Mouse (Mus musculus) erythroid progenitor cell, adult 5-6 weeks (primary cell): ENCODE measurements around the gene Olfr99. TPM values are rescaled to one million over a fixed set of nuclear protein-coding genes. Genes with fewer than 3 reads are reported as not detected.
"Not testable (repeated sequence)": the region's sequence is repeated elsewhere in the genome, so short reads cannot be mapped to it uniquely, and the experiment has no call there.

Experiments
- ATAC-seq: replicated peaks from 2 replicates; pipeline ENCODE4 v1.8.0; 2016; ENCODE audit warnings: moderate number of reproducible peaks, mild to moderate bottlenecking, moderate TSS enrichment, inconsistent platforms; ENCODE audit not compliant: poor library complexity, low FRiP score, severe bottlenecking
- total RNA-seq, 2 experiments: library from RNA; stranded (forward) in 1 of 2; stranded (reverse) in 1 of 2; fragments of 150-400 nt in 1 of 2; fragments of 186-747, 209-891 nt in 1 of 2; gene quantifications; 2 replicates each; pipeline versions ENCODE4 v1.2.3 to v1.2.4; 2015 to 2017; ENCODE audit warnings: low replicate concordance in 2 of 2

The Olfr99 gene
- total RNA-seq (2015; ENCODE audit: low replicate concordance) (not detected in 2 replicates), total RNA-seq (2017; ENCODE audit: low replicate concordance) (not detected in 2 replicates)

DNA sequence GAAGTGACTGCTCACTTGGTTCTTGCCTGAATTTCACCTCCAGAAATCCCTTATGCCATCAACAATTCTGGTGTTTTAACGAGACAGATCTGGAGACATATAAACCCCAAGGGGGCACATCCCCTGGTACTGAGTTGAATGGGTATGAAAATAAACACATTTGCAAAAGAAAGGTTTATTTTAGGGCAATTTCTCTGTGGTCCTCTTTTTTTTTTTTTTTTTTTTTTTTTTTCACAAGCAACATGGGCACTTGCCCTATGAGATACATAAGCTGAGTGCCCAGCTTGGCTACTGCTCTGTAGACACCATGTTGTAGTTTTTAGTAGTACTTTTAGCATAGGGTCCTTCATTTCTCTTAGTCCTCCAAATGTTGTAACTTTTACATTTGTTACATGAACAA is at the start of gene Olfr99:
Gene Olfr99 (minus strand): TSS at position 101 of the 400 bp plus-strand sequence.
- ATAC-seq = no peak

DNA sequence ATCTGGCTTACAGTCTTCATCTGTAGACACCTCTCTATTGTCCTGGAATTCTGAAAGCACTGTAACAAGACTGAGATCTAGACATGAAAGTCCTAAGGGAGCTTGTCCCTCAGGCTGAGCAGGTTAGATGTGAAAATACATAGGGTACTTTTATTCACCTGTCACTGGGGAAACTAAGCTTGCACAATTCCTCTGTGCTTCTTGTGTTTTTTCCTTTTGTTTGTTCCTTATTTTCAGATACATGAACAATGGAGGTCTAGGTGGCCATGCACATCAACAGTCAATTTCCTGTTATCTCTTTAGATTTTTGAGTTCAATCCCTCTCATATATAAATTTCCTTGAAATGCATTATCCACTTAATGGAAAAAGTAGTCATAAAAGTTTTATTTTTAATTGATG is 33.7 kb upstream of the Olfr99 start, which contains the start of gene Olfr102:
Gene Olfr102 (minus strand): TSS at position 101 of the 400 bp plus-strand sequence.
- no peak for ATAC-seq

DNA sequence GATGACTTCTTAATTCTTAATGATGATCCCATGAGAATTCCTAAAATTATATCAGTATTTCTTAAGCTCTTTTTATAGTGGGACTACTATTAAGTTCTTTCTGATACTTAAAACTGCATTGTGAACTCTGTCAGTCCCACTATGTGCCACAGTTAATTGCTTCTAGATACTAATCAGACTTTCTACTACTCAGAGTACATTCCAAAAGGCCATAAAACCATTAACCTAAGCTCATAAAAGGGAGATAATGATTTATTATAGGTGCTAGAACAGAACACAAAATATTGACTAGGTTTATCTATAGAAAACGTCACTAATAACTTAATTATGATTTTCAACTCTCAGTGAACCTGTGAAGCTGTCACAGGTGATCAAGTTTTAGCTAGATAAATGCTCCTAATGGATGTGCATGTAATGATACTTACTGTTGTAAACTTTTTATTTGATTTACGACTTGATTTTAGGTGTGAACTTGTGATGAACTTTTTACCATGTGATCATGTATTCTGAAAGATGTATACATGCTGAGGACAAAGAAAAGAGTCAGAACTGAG is 27.0 kb upstream of the Olfr99 start:
- ATAC-seq = no peak

DNA sequence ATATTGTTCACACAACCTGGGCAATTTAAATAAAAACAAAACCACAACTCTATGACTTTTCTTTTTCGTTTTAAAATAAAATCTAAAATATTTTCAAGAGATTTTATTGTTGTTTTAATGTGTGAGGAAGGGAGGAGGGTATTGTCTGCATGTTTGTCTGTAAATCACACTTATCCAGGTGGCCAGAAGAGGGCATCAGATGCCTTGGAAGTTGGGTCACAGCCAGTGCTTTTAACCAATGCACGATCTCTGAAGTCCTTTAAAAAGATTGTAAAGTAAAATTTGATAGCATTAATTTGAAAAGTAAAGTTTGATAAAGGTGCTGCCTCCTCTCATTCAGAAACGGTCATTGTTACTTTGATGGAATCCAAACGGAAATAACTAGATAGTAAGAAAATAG is 25.2 kb upstream of the Olfr99 start:
- ATAC-seq = no peak

DNA sequence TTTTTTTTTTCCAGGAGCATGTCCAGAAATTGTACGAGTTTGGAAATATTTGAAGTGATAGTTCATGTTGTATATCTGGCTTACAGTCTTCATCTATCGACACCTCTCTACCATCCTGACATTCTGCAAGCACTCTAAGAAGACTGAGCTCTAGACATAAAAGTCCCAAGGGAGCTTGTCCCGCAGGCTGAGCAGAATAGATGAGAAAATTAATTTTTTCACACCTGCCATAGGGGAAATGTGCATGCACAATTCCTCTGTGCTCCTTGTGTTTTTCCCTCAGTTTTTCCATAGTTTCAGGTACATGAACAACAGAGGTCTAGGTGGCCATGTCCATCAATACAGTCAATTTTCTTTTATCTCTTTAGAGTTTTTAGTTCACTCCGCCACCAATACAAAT is 21.0 kb upstream of the Olfr99 start, which contains the start of gene Olfr101:
Gene Olfr101 (minus strand): TSS at position 101 of the 400 bp plus-strand sequence.
- no peak for ATAC-seq

DNA sequence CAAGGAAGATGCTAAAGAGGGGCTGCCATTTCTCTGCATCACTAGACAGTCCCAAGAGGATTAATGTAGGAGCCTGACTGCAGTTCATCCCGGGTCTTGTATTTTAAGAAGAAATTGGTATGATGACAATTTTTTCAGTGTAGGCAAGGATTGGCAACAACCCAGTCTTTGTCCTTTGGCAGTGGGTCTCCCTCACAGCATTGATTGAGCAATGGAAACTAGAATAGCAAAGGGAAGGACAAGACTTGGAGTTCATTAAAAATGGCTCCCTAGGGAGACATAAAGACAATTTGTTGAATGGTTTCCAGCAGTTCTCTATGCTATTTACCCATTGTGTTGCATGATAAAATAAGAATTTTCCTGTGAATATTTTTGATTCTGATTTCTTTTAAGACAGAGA is 2.9 kb downstream of the Olfr99 start:
- ATAC-seq = no peak

DNA sequence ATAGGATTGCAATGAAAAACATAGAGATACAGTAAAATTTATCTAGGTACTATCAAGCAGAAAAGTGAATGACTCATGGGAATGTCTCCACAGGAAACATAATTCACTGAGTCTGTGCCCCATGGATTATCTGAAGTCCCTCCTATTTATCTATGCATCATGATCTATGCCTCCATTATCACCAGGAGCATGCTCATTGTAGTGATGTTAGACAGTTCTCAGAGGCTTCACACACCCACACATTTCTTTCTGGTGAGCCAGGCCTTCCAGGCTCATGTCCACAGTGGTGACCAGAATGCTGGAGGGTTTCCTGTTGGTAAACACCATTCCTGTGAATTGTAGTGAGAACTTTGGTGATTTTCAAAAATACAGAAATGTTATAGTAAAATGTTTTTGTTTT is 6.7 kb downstream of the Olfr99 start:
- no peak for ATAC-seq

DNA sequence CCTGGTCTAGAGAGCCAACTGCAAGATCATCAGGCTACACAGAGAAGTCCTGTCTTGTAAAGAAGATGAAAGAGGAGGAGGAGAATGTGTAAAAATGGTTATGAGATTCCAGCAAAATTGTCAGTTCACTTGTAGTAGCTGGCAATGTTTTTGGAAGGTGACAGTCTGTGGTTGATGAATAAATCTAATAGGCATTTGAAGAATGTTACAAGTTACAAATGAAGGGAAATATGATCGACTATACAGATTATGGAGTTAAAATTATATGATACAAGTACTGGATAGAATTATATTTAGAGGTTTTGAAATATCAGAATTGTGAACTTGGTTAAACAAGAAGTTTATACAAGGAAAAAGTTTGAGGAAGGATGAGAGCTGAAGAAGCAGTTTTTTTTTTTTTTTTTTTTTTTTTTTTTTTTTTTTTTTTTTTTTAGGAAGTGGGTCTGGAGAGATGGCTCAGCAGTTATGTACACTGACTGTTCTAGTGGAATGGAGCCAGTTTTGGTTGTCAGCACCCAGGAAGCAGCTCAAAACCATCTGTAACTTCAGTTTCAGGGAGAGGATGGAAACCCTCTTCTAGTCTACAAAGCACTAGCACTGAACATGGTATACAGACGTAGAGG is 7.5 kb downstream of the Olfr99 start:
- no peak for ATAC-seq

DNA sequence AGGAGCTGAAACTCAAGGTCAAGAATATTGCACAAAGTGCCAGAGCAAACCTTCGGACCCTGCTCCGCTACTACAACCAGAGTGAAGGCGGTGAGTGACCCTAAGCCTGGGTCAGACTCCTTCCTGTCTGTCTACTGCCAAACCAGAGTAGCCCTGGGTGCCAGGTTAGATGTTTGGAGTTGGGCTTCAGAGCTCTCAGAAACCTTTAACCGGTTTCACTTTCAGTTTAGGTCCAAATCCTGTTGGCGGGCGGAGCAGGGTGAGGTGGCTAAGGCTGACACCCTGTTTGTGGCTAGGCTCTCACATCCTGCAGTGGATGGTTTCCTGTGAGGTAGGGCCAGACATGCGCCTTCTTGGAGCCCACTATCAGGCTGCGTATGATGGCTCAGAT is 12.6 kb downstream of the Olfr99 start:
- ATAC-seq = peak; percentile 54

DNA sequence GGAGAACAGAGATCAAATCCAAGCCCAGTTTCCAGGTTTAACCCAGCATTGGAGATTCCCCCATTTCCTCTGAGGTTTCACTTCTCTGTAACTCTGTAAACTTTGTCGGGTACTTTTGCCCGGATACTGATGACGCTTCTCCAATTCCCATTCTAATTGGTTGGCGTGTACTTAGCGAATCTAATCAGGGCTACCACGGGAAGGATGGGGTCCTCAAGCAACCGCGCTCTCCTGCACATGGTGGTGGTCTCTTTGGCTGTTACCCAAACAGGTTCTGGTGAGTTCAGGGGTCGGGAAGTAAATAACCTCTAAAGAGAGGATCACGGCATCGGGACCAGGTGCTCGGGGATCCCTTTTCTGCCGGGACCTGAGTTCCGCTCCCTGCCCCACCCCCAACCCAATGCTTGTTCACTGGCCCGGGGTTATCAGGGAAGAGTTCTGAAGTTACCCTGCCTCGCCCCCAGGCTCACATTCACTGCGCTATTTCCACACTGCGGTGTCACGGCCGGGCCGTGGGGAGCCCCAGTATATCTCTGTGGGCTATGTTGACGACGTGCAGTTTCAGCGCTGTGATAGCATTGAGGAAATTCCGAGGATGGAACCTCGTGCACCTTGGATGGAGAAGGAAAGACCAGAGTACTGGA is 13.1 kb downstream of the Olfr99 start, which contains the start of gene H2-M3:
Gene H2-M3 (plus strand): TSS at position 163 of the 644 bp plus-strand sequence.
- peak; percentile 80 for ATAC-seq

DNA sequence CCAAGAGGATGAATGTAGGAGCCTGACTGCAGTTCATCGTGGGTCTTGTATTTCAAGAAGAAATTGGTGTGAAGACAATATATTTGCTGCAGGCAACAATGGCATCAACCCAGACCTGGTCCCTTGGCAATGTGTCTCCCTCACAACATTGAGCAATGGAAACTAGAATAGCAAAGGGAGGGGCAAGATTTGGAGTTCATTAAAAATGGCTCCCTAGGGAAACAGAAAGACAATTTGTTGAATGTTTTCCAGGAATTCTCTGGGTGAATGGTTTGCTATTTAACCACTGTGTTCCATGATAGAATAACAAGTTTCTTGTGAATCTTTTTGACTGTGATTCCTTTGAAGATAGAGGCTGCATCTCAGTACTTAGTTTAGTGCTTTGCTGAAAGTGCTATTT is 19.6 kb downstream of the Olfr99 start, which contains the start of gene Olfr98:
Gene Olfr98 (minus strand): TSS at position 124 of the 400 bp plus-strand sequence.
- no peak for ATAC-seq

DNA sequence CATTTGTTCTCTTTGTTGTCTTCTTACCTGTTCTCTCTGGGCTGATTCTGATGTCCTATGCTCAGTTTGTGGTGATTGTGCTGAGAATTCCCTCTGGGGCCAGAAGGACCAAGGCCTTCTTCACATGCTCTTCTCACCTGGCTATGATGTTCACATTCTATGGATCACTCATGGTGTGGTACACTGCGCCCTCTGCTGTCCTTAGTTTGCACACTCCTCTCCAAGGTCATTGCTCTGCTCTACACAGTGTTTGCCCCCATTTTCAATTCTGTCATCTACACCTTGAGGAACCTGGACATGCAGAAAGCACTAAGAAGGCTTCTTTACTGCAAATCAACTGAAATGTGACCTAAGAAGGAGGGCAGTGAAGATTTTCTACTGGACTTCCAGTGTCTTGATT is 32.7 kb downstream of the Olfr99 start:
- ATAC-seq = no peak

DNA sequence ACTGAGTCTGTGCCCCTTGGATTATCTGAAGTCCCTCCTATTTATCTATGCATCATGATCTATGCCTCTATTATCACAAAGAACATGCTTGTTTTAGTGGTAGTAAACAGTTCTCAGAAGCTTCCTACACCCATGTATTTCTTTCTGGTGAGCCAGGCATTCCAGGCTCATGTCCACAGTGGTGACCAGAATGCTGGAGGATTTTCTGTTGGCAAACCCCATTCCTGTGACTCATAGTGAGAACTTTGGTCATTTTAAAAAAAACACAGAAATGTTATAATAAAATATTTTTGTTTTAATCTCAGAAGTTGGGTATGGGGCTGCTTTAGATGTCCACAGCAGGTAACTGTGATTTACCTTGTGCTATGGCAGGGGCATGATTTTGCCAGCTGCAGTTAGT is 33.8 kb downstream of the Olfr99 start:
- no peak for ATAC-seq

DNA sequence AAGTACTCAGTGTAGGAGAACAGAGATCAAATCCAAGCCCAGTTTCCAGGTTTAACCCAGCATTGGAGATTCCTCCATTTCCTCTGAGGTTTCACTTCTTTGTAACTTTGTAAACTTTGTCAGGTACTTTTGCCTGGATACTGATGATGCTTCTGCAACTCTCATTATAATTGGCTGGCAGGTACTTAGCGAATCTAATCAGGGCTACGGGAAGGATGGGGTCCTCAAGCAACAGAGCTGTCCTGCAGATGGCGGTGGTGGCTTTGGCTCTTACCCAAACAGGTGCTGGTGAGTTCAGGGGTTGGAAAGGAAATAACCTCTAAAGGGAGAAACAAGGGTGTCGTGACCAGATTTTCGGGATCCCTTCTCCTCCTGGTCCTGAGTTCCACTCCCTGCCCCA is 36.5 kb downstream of the Olfr99 start:
- ATAC-seq = no peak

DNA sequence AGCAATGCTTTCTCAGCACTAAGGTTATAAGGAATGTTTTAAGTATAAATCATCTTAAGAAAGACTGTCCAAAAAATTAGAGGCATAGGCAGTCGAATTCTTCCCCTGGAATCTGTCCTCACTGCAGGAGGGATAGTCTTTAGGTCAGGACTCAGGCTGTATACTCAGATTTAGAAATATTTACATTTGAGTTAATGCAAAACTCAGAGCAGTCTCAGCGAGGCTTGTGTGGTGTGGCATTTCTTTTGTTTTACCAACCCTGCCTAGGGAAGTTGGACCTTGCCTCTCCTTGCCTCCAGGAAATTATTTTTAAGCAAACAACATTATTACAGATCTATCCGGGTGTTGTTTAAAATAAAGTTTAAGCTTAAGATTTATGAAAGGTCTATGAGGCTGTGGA is 41.1 kb downstream of the Olfr99 start:
- ATAC-seq = no peak

DNA sequence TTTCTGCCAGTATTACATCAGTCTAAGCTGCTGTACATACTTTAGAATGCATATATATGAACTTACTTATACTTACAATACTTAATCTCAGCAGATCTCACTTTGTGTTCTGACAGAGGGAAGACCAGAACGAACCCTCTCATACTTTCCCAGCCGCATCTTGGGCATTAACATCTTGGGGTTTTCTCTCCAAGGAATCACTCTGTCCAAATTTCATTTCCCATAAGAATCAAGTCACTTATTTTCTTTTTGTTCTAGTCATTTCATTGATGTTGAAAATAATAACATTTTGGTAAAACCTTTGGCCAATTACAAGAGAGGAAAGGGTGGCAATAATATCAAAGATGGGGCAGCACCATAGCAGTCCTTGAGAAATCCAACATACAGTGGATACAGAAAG is 46.0 kb downstream of the Olfr99 start, which contains the start of gene Olfr97:
Gene Olfr97 (minus strand): TSS at position 101 of the 400 bp plus-strand sequence.
- not testable (repeated sequence) for ATAC-seq

Other genes starting within 250 kb of the Olfr99 start
- 3.8 and 11.5 TPM in 2 replicates for gene Gabbr1, start 237.5 kb downstream of the Olfr99 start, total RNA-seq (2015; ENCODE audit: low replicate concordance)
- 0.51 and 1.5 TPM in 2 replicates for gene Gabbr1, start 237.5 kb downstream of the Olfr99 start, total RNA-seq (2017; ENCODE audit: low replicate concordance)
- gene Olfr90, start 195.0 kb downstream of the Olfr99 start, total RNA-seq (2015; ENCODE audit: low replicate concordance) = not detected in 2 replicates
- not detected in 2 replicates for gene Olfr90, start 195.0 kb downstream of the Olfr99 start, total RNA-seq (2017; ENCODE audit: low replicate concordance)
- not detected in 2 replicates for gene Olfr91, start 185.2 kb downstream of the Olfr99 start, total RNA-seq (2015; ENCODE audit: low replicate concordance)
- gene Olfr91, start 185.2 kb downstream of the Olfr99 start, total RNA-seq (2017; ENCODE audit: low replicate concordance) = not detected in 2 replicates
- gene Olfr92, start 163.4 kb downstream of the Olfr99 start, total RNA-seq (2015; ENCODE audit: low replicate concordance) = not detected in 2 replicates
- gene Olfr92, start 163.4 kb downstream of the Olfr99 start, total RNA-seq (2017; ENCODE audit: low replicate concordance) = not detected in 2 replicates
- gene Olfr93, start 122.0 kb downstream of the Olfr99 start, total RNA-seq (2015; ENCODE audit: low replicate concordance) = not detected in 2 replicates
- gene Olfr93, start 122.0 kb downstream of the Olfr99 start, total RNA-seq (2017; ENCODE audit: low replicate concordance) = not detected in 2 replicates
- 4.0 TPM in 1 of 2 replicates, not detected in the other for gene Ubd, start 89.6 kb downstream of the Olfr99 start, total RNA-seq (2015; ENCODE audit: low replicate concordance)
- 4.5 and 8.9 TPM in 2 replicates for gene Ubd, start 89.6 kb downstream of the Olfr99 start, total RNA-seq (2017; ENCODE audit: low replicate concordance)
- not detected in 2 replicates for gene Olfr94, start 82.5 kb downstream of the Olfr99 start, total RNA-seq (2015; ENCODE audit: low replicate concordance)
- not detected in 2 replicates for gene Olfr94, start 82.5 kb downstream of the Olfr99 start, total RNA-seq (2017; ENCODE audit: low replicate concordance)
- gene Olfr95, start 70.3 kb downstream of the Olfr99 start, total RNA-seq (2015; ENCODE audit: low replicate concordance) = not detected in 2 replicates
- gene Olfr95, start 70.3 kb downstream of the Olfr99 start, total RNA-seq (2017; ENCODE audit: low replicate concordance) = not detected in 2 replicates
- not detected in 2 replicates for gene Olfr96, start 63.3 kb downstream of the Olfr99 start, total RNA-seq (2015; ENCODE audit: low replicate concordance)
- not detected in 2 replicates for gene Olfr96, start 63.3 kb downstream of the Olfr99 start, total RNA-seq (2017; ENCODE audit: low replicate concordance)
- not detected in 2 replicates for gene Olfr97, start 46.1 kb downstream of the Olfr99 start, total RNA-seq (2015; ENCODE audit: low replicate concordance)
- not detected in 2 replicates for gene Olfr97, start 46.1 kb downstream of the Olfr99 start, total RNA-seq (2017; ENCODE audit: low replicate concordance)
- not detected in 2 replicates for gene Olfr98, start 19.7 kb downstream of the Olfr99 start, total RNA-seq (2015; ENCODE audit: low replicate concordance)
- gene Olfr98, start 19.7 kb downstream of the Olfr99 start, total RNA-seq (2017; ENCODE audit: low replicate concordance) = not detected in 2 replicates
- gene H2-M3, start 13.2 kb downstream of the Olfr99 start, total RNA-seq (2015; ENCODE audit: low replicate concordance) = 1.3 TPM in 1 of 2 replicates, not detected in the other
- 5.3 and 6.8 TPM in 2 replicates for gene H2-M3, start 13.2 kb downstream of the Olfr99 start, total RNA-seq (2017; ENCODE audit: low replicate concordance)
- gene Olfr101, start 20.9 kb upstream of the Olfr99 start, total RNA-seq (2015; ENCODE audit: low replicate concordance) = not detected in 2 replicates
- gene Olfr101, start 20.9 kb upstream of the Olfr99 start, total RNA-seq (2017; ENCODE audit: low replicate concordance) = not detected in 2 replicates
- gene Olfr102, start 33.6 kb upstream of the Olfr99 start, total RNA-seq (2015; ENCODE audit: low replicate concordance) = not detected in 2 replicates
- gene Olfr102, start 33.6 kb upstream of the Olfr99 start, total RNA-seq (2017; ENCODE audit: low replicate concordance) = not detected in 2 replicates
- gene Olfr103, start 56.2 kb upstream of the Olfr99 start, total RNA-seq (2015; ENCODE audit: low replicate concordance) = not detected in 2 replicates
- not detected in 2 replicates for gene Olfr103, start 56.2 kb upstream of the Olfr99 start, total RNA-seq (2017; ENCODE audit: low replicate concordance)
- not detected in 2 replicates for gene Olfr104-ps, start 76.1 kb upstream of the Olfr99 start, total RNA-seq (2015; ENCODE audit: low replicate concordance)
- not detected in 2 replicates for gene Olfr104-ps, start 76.1 kb upstream of the Olfr99 start, total RNA-seq (2017; ENCODE audit: low replicate concordance)
- not detected in 2 replicates for gene Olfr105-ps, start 95.6 kb upstream of the Olfr99 start, total RNA-seq (2015; ENCODE audit: low replicate concordance)
- not detected in 2 replicates for gene Olfr105-ps, start 95.6 kb upstream of the Olfr99 start, total RNA-seq (2017; ENCODE audit: low replicate concordance)
- gene Olfr106-ps, start 106.9 kb upstream of the Olfr99 start, total RNA-seq (2015; ENCODE audit: low replicate concordance) = not detected in 2 replicates
- not detected in 2 replicates for gene Olfr106-ps, start 106.9 kb upstream of the Olfr99 start, total RNA-seq (2017; ENCODE audit: low replicate concordance)
- gene Olfr107, start 115.8 kb upstream of the Olfr99 start, total RNA-seq (2015; ENCODE audit: low replicate concordance) = not detected in 2 replicates
- gene Olfr107, start 115.8 kb upstream of the Olfr99 start, total RNA-seq (2017; ENCODE audit: low replicate concordance) = not detected in 2 replicates
- not detected in 2 replicates for gene Olfr108, start 162.0 kb upstream of the Olfr99 start, total RNA-seq (2015; ENCODE audit: low replicate concordance)
- not detected in 2 replicates for gene Olfr108, start 162.0 kb upstream of the Olfr99 start, total RNA-seq (2017; ENCODE audit: low replicate concordance)
- not detected in 2 replicates for gene Olfr109, start 175.5 kb upstream of the Olfr99 start, total RNA-seq (2015; ENCODE audit: low replicate concordance)
- not detected in 2 replicates for gene Olfr109, start 175.5 kb upstream of the Olfr99 start, total RNA-seq (2017; ENCODE audit: low replicate concordance)
- gene H2-M2, start 200.1 kb upstream of the Olfr99 start, total RNA-seq (2015; ENCODE audit: low replicate concordance) = not detected in 2 replicates
- gene H2-M2, start 200.1 kb upstream of the Olfr99 start, total RNA-seq (2017; ENCODE audit: low replicate concordance) = not detected in 2 replicates
- gene Olfr110, start 209.0 kb upstream of the Olfr99 start, total RNA-seq (2015; ENCODE audit: low replicate concordance) = not detected in 2 replicates
- gene Olfr110, start 209.0 kb upstream of the Olfr99 start, total RNA-seq (2017; ENCODE audit: low replicate concordance) = not detected in 2 replicates
- not detected in 2 replicates for gene Olfr111, start 224.6 kb upstream of the Olfr99 start, total RNA-seq (2015; ENCODE audit: low replicate concordance)
- gene Olfr111, start 224.6 kb upstream of the Olfr99 start, total RNA-seq (2017; ENCODE audit: low replicate concordance) = not detected in 2 replicates